Mouse (Mus musculus) ovary, postnatal 14 days (tissue): ENCODE results near the gene Dnajc2.
A peak's percentile ranks its signal among the peaks of the same experiment; 100 is the strongest.
"Not testable (repeated sequence)": the region's sequence is repeated elsewhere in the genome, so short reads cannot be mapped to it uniquely, and the experiment has no call there.

Experiments
- DNase-seq: peaks from one replicate; pipeline ENCODE4 v3.0.0; 2022; ENCODE audit warnings: low spot score

Gene Dnajc2

DNA sequence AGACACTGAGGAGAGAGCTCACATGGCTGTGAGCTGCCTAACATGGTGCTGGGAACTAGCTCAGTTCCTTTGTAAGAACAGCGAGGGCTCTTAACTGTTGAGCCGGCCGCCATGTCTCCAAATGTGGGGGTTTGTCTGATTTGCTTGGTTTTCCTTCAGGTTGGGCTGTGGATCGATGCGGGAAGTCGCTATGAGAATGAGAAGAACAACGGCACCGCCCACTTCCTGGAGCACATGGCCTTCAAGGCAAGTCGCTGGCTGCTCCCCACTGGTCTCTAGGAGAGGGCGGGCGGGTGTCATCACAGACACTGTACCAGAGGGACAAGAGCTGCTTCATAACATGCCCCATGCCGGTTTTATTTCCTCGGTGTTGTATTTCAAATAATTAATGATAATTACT lies 45.2 kb downstream of the Dnajc2 start:
- DNase-seq: no peak

DNA sequence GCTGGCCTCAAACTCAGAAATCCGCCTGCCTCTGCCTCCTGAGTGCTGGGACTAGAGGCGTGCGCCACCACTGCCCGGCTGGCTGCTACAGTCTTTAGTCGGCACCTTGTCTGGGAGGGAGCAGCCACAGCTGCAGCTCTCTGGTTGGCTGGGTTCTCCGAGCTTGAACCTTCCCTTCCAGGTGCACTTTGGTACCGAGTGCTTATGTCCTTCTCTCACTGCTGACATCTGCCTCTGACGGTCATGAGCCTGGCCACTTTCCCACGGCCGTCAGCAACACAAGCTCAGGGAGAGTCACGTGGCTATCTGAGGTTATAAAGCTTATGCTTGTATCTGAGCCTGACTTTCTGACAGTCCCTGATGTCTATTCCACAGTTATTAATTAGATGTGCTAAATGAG lies 45.9 kb downstream of the Dnajc2 start:
- no peak for DNase-seq

DNA sequence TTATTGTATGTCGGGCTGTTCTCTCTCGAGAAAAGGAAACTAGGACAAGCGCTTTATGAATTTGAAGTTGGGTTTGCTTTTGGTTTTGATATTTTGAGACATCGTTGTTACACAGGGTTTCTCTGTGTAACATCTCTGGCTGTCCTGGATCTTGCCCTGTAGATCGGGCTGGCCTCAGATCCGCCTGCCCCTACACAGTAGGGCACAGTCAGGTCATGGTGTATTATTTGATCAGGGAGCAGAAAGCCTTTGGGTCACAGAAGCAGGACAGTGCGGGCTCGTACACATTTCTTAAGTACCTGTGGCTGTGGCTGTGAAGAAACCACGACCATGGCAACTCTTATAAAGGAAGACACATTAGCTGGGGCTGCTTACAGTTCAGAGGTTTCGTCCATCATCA lies 47.4 kb downstream of the Dnajc2 start:
- DNase-seq: no peak

DNA sequence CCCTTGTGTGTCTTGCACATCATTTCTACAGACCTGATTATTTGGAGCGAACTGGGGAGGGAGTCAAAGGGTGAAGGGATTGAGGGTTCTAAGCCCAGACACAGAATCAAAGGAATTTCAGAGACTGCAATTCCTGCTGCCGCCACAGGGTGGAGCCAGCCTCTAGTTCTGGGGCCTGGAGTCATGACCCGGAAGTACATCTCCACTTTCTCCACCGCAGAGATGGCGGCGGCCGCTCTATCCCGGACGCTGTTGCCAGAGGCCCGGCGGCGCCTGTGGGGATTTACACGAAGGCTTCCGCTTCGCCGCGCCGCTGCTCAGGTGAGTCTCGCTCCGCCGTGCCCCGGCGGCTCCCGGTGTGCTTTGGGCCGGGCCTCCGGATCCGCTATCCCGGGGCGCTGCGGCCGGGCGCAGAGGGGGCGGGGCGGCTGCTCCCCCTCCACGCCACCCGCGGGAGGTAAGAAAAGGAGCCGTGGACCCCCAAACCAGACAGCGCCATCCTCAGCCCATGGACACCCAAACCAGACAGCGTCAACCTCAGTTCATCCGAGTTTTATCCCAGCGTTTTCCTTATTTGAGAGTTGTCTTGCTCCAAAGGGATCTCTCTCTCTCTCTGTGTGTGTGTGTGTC lies 48.0 kb downstream of the Dnajc2 start, which contains the start of gene Pmpcb:
Pmpcb (plus strand) TSS at position 186 of the 630 bp plus-strand sequence.
- peak; percentile 82 for DNase-seq

DNA sequence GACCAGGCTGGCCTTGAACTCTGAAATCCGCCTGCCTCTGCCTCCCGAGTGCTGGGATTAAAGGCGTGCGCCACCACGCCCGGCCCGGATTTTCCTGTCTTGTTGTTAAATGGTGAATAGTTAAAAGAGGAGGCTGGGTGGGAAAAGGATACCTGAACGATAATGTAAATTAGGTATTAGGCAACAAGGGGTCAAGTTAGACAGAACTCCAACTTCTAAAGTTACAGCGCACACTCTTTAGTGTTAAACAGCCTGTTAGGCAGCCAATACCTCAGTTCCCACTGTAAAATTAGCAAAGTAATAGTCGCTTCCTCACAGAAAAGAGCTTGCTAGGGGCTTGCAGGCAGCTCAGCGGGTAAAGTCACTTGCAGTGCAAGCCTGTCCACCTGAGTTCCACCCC lies 49.0 kb downstream of the Dnajc2 start:
- DNase-seq: no peak

DNA sequence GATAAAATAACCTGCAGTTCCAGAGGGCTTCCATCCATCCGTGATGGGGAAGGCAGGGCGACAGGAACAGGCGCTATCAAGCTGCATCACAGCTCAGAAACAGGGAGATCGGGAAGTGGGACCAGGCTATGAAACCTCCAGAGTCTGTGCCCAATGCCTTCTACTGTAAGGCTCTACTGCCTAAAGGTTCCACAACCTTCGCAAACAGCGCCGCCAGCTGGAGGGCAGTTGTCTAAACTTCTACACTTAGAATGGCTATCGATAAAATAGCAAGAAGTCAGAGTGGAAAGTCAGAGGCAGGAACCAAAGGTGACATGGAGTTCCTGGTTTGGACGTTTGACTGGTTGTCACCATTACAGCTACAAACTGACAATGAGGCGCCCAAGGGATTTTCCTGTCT lies 49.5 kb downstream of the Dnajc2 start:
- peak; percentile 58 for DNase-seq

DNA sequence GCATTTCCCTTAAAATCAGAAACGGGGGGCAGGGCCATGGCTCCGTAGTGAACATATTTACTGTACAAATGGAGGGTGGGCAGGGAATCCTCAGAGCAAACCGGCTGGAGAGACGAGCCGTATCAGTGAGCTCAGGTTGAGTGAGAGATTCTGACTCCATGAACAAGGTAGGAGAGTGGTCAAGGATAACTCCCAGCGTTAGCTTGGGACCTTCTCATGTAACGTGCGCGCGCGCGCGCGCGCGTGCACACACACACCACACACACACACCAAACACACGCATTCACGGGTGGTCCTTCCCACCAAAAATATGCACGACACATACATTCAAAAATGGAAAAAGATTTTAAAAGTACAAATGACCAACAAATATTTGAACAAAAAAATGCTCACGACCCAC lies 50.0 kb downstream of the Dnajc2 start:
- no peak for DNase-seq

DNA sequence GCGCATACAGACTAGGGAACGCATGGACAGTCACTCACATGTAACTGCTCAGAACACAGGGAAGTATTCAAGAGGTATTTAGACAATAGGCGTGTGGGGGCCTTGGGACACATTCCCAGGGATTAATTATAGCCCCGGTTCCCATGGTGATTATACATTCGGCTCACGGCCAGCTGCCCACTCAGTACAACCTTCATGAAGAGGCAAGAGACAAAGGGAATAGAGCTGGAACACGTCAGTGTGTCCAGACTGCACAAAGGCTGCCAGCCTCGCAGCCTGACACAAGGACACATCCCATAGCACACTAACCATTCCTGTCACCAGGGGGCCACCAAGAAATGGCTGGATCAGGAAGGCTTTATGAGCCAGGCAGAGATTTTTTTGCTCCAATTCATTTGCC lies 52.1 kb downstream of the Dnajc2 start:
- DNase-seq: peak; percentile 39

DNA sequence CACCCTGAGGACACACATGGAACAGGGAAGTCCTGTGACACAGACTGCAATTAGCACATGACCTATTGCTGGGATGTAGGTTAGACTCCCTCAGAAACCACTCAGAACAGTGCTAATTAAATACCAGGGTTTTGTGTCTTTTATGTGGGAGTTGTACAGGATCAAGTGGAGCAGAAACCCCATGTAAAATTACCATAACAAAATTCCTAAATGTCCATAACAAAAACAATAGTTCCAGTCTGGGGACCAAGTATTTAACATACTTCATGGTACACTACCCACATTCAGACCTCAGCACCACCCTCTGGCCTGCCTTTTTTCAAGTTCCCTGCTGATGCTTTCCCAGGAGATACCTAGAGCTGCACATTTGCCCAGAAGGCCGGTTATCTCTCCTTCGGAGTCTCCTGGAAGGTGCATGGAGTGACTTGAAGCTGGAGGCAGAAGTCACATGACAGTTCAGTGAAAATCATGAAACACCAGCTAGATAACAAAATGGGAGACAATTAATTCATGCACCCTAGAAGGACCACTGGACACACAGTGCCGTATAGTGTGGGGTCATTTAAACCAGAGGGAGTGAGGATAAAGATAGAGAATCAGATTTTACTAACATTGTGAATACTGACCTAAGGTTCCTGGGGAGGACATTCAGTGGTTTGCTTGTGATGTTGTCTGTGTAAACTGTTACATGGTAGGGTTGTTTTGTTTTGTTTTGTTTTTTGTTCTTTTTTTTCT lies 52.7 kb downstream of the Dnajc2 start:
- no peak for DNase-seq

DNA sequence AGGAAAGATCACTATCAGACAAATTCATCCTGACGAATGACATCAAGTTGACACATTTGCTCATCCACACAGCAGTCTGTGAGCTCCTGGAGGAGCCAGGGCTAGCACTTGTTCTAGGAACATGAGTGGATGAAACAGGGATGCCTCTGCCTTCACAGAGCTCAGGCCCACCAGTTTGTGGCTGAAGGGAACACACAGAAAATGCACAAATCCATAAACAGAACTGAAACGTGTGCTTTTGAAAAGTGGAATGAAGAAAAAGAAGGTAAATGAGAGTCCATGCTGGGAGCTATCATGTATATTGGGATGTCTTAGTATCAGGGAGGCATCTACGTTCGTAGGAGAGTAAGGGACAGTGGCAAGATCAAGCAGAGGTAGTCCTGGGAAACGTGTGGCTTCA lies 55.9 kb downstream of the Dnajc2 start:
- no peak for DNase-seq

DNA sequence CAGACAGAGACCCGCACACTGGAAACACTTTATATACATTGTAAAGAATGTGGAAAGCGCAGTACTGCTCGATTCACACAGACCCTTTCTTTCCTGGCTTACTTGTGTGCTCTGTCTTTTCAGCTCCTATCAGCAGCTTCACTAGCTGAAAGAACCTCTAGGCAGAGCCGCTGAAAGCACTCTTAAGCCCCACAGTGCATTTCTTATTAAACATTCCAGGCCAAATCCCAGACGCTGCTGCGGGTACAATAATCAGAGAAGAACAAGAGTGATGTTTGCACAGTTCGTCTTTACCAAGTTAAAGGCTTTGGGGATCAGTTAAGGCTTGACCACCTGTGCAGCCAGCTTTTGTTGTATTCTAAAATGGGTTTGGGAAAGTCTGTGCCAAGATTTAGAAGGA lies 60.2 kb downstream of the Dnajc2 start:
- no peak for DNase-seq

DNA sequence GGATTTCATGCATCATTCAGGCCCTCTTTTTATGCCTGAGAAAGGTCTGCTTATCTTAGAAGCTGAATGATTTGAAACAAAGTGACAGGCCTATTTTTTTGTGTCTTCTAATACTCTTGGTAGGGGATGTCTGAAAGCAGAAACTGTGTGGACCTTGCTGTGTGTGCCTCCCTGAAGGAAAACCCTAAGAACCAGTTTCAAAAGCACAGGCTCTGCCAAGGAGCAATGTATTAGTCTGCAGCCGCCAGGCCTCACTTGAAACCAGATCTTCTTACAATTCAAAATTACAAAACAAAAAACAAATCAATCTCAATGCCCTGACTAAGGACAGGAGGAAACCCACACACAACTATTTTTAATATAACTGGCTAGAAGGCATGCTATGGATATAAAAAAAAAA lies 60.6 kb downstream of the Dnajc2 start:
- DNase-seq: no peak

DNA sequence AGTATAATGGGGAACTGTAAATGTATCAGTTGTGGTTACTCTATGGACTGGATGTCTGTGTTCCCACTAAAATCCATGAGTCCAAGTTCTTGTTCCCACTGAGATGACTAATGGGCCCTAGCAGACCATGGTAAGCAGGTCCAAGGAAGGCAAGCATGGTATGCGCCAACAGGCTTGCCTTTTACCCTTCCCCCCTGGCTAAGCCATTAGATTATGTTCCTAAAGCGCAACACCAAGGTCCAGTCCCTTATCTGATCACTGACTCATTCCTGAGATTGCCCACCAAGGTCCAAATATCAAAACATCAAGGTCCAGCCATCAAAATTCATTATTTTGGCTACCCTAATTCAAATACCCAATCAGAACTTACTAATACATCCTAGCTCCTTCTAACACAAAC lies 65.8 kb downstream of the Dnajc2 start:
- DNase-seq: no peak

DNA sequence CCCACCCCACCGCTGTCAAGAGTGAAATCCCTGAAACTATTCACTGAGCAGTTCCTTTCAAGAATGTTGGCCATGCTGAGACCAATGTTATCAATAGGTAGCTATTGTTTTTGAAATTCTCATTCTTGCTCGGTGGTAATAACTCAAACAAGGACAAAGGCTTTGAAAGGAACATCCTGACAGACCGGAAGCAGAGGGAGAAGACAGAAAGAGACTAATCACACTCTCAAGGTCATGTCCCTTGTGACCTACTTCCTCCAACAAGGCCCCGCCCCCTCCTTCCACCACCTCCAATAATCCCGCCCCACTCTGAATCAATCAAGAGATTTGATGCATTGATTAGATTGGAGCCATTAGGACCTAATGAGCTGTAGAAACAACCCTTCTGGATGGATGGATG lies 66.5 kb downstream of the Dnajc2 start:
- DNase-seq: no peak

DNA sequence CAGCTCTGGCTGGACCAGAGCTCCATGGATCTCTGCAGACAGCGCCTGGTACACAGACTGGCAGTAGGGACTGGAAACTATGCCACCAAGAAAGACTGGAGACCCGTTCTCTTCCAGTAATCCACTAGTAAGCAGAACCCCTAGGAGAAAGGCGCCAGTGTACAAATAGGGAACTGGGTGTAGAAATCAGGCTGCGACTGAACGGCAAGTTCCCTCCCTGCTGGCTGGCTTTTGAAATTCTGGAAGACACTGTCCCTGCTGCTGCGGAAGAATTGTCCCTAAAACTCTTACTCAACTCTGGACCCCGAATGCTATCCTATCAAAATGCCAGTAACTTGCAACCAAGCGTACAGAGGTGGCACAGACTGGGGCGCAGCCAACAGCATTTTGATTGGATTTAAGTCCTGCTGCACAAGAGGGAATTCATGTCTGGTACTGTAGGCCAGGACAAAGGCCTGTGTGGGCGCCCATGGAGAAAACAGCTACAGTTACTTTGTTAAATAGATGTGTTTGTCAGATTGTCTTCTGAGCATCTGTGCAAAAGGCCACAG lies 67.8 kb downstream of the Dnajc2 start:
- DNase-seq: no peak

DNA sequence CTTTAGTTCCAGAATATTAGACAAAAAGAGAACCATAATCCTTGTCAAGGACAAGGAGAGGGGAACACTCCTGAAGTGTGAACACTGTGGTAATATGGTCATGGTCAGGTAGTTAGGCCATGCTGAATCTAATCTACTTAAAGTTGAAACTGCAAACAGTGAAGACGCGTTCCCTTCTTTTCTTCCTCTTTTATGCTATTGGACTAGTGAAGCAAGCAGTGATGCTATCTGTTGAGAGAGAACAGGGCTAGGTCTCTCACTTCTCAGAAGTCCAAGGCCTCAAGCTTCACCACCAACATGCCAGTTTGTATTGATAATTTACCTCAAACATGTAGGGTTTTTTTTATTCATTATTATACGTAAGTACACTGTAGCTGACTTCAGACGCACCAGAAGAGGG lies 70.6 kb downstream of the Dnajc2 start:
- DNase-seq: no peak

DNA sequence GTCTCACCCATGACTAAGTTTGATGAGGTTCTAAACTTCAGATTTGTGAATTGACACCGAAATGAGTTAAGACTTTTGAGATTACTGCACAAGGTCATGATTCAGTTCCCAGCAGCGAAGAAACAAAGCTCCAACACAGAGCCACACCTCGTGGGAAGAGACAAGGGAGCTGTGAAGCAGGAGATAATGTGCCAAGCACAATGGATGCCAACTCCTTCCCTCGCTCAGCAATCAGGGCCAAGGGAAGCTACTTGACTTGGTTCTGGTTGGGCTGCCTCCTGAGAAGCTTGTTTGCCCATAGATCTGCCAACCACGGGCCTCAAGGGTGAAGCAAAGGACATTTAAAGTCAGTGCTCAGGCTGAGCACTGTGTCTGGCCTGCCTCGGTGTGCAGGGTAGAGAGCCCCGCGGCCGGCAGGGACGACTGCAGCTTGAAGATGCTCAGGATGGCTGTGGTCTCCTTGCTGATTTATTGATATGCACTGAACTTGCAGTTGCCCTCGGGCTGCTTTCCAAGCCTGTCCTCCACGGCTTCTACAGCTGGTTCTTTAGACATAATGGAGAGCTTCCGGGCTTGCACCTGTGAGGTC lies 72.8 kb downstream of the Dnajc2 start:
- no peak for DNase-seq

DNA sequence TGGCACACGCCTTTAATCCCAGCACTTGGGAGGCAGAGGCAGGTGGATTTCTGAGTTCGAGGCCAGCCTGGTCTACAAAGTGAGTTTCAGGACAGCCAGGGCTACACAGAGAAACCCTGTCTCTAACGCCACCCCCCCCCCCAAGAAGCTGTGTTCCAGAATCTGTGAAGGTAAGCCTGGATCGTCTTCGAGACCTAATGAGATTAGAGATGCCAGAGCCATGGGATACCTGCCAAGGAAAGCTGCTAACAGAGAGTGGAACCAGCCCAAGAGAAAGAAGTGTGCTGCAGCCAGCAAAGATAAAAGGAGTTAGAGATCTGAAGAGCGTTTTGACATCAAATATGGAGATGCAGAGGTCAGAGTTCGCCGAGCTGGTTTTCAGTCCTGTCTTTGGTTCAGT lies 77.0 kb downstream of the Dnajc2 start:
- not testable (repeated sequence) for DNase-seq
